Mouse (Mus musculus): ENCODE measurements around the gene Hadhb.

Gene Hadhb

DNA sequence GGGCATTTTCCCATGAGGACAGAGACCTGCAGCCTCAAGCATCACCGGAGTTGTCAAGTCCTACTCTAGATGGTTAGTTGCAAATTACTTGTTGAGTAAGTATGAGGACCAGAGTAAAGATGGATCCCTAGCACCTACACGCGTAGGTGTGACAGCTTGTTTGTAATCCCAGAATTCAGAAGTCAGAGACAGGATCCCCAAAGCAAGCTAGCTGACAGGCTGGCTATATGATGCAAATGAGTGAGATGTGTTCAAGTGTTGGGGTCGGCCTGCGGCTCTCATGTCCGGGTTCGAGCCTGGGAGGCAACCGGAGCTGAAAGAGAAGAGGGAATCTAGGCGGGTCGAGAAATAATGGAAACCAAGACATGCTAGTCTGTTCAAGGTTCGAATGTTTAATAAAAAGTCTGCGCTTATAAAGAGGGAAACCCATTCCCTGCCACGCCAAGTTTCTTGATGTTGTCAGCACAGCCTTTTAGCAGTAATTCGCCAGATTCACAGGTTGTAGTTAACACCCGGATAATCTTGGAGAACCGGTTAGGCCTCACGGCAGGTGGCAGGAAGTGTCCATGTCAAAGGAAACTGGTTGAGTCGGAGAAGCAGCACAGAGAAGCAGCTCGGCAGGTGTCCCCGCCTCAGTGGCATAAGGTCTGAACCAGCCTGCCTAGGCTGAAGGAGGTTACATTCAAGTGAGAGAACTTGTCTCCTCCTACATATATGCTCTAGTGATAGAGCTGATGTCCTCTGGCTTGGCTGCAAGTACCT is 18.1 kb downstream of the Hadhb start:
- in situ Hi-C loops (cut with MboI, MseI): no loop called here

DNA sequence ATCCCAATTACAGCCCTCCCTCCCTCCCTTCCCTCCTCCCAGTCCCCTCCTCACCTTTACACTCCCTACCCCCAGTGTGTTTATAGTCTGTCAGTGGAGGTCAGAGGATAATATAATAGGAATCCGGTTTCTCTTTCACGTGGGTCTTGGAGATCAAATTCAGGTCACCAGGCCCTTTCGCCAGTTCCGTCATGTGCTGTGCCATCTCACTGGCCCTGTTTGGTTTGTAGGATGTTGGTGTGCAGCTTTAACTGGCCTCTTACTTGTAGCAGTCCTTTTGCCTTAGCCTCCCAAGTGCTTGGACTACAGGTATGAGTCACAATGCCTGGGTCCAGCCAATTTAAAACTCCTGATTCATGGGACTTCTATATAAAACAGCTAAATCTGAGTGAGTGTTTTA is 20.8 kb downstream of the Hadhb start:
- in situ Hi-C loops (cut with MboI, MseI): no loop called here

DNA sequence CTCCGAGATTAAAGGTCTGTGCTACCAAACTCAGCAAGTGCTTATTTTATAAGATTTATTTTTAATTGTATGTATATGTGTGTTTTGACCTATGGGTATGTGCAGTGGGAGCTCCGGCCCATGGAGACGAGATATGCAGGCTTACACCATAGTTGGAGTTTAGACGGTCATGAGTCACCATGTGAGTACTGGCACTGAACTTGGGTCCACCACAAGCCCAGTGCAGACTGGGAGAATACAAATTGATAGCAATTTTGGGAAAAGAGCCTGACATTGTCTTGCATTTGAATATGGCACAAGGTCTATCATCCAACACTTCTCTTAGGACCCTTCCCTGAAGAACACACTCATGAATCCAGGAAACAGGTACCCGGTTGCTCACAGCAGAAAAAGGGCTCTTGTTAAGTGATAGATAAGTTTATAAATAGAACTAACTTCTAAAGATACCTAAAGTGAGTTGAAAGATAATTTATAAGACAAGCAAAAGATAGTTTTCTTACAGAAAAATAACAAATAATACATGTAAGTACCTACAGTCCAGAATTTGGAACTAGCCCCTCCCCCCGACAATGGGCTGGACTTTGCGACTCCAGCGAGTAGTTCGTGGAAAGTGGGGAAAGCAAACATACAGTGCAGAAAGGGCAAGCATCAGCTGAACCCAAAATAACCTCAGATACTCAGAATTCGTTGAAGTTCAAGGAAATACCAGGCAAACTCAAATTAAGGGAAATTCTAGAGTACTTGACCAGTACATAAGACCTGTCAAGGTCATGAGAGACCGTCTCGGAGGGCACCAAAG is 32.8 kb downstream of the Hadhb start:
- in situ Hi-C loops (cut with MboI, MseI): no loop called here

DNA sequence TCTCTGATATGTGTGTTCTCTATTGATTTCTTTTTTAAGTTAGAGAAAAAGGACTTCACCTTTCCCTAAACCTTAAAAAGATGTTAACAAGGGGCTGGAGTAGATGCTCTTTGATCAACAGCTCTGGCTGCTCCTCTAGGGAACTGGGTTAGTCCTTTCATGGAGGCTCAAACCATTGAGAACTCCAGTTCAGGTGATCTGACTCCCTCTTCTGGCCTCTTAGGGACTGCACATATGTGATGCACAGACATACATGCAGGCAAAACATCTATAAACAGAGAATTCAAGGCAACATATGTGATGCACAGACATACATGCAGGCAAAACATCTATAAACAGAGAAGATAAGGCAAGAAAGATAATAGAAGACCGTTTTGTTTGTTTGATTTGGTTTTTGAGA is 37.4 kb downstream of the Hadhb start:
- in situ Hi-C loops (cut with MboI, MseI): loop anchor here (10.0 kb wide), 1 partner anchor 378 kb away; no protein-coding TSS in a partner anchor

DNA sequence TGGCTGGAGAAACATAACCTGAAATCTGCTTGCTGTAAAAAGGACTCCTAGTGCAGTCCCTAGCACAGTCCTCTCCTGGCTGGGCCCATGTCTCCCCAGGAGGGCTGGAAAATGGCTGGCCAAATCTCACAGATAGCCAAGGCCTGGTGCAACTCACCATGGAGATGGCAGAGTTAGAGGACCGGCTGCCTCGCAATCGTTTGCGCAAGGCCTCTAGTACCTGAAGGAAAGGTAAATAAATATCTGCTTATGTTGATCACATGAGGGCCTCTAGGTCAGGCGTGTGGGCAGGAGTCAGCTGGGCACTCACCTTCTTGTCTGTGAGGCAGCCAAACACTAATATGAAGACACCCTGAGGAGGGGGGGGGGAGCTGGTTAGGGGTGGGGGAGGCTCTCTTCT is 40.3 kb downstream of the Hadhb start:
- in situ Hi-C loops (cut with MboI, MseI): loop anchor here (5.0 to 10.0 kb wide), 2 partner anchors 292 to 381 kb away; no protein-coding TSS in a partner anchor

DNA sequence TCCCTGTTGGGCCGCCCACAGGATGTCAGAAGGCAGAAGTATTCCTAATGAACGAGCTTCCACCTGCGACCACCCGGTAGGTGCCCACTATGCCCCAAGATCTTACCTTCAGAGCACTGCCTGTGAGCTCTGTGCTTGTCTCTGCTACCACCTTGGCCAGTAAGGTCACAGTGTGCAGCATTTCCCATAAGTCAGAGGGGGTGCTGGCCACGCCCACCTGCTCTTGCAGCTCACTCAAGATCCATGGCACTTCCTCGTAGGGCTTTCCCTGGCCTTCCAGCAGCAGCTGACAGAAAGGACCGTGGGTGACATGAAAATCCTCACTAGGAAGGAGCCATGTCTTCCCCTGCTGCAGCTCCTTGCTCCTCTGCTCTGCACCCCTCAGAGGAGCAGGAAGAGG is 43.2 kb downstream of the Hadhb start:
- in situ Hi-C loops (cut with MboI, MseI): loop anchor here (5.0 to 10.0 kb wide), 2 partner anchors 289 to 383 kb away; no protein-coding TSS in a partner anchor

DNA sequence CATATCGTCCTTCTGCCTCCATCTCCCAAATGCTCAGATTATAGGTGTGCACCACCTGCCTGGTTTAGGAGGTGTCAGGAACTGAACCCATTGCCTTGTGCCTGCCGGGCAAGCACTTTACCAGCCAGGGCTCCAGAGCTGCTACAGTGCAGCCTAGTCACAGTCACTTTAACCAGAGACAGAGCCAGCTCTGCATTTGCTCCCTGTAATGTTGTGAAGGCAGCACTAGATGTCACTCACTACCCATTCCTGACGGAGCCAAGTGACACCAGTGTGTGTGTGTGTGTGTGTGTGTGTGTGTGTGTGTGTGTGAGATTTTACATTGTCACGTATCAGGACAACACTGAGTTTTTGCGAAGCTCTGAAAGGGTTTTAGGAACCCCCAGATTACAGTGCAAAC is 46.5 kb downstream of the Hadhb start:
- in situ Hi-C loops (cut with MboI, MseI): no loop called here

DNA sequence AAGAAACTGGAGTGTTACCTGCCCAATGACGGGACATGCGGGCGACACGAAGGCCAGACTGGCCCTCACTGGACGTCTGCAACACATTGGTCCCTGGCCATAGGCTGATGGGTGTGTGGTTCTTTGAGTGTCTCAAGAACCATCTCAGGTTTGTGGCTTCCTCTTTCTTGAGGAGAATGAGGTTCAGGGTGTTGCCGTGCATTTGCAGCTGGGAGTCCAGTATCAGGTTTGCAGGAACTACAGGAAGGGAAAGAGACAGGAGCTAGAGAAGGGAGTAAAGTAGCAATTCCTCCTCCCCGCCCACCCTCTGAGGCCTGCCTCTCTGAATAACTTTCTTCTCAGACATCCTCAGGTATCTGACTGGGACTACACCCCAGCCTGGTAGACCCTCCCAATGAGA is 47.2 kb downstream of the Hadhb start:
- in situ Hi-C loops (cut with MboI, MseI): no loop called here

DNA sequence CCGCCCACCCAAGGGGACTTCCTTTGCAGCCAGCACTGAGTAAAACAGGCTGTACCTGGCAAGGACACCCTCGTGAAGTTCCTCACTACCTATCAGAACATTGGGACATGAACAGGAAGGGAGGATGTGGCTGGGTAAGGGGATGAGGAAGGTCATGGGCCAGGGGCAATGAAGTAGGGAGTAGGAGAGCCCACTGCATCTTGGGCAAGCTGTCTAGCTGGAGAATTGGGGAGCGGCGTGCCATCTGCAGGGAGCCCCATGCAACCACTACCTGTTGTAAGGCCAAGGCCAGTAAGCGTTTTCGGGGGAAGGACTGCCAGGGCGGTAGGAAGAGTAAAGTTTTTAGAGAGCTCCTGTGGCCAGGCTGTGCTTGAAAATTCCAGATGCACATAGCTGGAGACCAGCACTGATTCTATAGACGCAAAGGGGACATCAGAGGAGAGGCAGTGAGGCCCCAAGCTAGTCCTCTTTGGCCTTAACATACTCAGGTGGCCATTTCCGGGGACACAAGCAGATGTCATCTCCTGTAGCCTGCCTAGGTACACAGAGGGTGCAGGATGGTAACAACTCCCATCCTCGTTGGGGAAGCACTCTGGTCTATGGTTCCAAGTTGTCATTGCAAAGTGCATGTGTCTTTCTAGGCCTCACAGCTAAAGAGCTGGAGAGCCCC is 48.3 kb downstream of the Hadhb start:
- in situ Hi-C loops (cut with MboI, MseI): no loop called here

DNA sequence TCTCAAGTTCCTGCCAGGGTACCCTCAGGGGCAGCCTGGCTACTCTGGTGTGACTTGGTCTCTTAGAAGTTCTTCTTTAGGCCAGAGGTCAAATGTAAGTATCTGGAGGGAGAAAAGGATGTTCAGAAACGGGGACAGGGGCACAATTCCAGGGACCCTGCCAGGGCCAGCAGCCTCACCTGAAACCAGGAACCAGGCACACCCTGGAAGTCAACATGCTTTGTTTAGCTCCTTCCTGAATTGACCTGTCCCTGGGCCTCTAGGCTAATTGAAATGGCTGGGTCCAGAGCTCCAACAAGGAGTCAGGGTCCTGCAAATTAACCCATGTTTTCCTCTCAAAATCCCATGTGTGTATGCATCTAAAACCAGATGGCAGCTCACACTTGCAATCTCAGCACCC is 49.4 kb downstream of the Hadhb start:
- in situ Hi-C loops (cut with MboI, MseI): no loop called here

DNA sequence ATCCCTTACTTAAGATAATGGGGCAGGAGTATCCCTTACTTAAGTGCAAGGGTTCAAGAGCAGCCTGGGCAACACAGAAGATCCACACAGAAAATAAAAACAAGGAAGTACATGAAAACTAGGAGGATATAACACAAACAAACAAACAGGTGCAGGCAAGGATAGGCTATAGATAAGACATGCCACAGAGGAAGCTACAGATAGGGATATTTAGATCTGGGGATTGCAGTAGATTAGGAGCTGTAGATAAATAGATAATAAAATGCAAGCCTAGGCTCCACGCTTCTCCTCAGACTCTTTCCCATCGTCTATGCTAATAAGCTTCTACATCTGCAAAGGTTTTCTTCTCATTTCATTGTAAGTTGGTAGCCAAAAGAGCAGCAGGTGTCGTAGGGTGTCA is 50.0 kb downstream of the Hadhb start:
- in situ Hi-C loops (cut with MboI, MseI): no loop called here

DNA sequence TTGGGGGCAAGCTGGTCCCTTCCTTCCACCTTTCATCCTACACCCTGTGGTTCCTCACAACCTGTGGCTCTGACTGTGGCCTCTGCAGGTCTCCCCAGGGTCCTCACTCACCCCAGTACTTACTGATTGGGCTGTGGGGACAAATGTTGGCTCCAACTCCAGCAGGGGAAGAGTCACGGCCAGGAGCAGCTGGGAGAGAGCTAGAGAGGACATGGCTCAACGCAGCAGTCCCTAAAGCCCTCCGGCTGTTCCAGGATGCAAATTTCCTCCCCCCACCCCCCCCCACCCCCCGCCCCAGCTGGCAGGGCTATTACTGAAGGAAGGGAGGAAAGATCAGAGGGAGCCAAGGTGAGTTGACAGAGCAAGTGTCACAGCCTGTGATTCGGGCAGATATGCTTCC is 50.4 kb downstream of the Hadhb start, which contains the start of gene Adgrf3:
TSS of gene Adgrf3 (minus strand) at position 230 of the 400 bp plus-strand sequence.
- in situ Hi-C loops (cut with MboI, MseI): no loop called here

DNA sequence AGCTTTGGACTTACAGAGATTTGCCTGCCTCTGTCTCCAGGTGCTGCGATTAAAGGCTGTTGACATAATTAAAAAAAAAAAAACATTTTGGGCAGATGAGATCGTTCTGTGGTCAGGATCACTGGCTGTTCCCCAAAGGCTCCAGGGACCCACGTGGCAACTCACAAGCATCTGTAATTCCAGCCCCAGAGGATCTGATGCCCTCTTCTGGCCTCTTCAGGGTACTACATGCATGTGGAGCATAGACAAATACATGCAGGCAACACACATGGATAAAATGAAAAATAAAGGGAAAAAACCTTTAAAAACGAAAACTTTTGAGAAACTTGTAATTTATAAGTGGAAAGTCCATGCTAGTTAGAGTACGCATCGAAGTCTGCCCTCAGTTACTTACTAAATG is 52.2 kb downstream of the Hadhb start:
- in situ Hi-C loops (cut with MboI, MseI): no loop called here

DNA sequence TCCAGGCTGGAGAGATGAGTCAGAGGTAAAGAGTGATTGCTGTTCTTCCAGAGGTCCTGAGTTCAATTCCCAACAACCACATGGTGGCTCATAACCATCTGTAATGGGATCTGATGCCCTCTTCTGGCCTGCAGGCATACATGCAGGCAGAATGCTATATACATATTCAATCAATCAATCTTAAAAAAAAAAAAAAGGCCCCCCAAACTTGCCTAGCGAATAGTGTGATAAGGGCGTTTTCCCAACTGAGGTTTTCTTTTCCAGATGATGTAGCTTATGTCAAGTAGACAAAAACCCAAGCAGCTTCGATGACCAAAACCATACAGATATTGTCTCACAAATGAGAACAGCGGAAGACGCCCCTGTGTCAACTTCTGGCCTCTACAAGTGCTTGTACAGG is 55.7 kb downstream of the Hadhb start:
- in situ Hi-C loops (cut with MboI, MseI): loop anchor here (5.0 kb wide), 2 partner anchors 67 to 132 kb away; no protein-coding TSS in a partner anchor

DNA sequence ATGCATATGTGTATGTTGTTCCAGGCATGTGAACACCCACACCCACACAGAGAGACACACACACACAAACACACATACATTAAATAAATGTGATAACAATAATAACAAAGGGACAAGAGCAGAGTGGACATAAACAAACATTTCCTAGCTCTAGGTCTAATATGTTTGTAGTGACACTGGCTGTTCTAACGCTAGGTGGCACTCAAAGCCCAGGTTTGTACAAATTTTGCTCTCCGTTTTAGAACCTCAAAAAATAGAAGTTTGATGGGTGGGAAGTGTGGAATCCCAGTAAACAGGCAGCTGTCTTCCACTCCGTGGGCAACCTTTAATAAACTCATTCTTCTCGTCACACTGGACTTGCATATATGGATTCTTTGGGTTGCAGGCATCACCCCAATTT is 59.8 kb downstream of the Hadhb start:
- in situ Hi-C loops (cut with MboI, MseI): loop anchor here (5.0 kb wide), 2 partner anchors 62 to 127 kb away; no protein-coding TSS in a partner anchor

DNA sequence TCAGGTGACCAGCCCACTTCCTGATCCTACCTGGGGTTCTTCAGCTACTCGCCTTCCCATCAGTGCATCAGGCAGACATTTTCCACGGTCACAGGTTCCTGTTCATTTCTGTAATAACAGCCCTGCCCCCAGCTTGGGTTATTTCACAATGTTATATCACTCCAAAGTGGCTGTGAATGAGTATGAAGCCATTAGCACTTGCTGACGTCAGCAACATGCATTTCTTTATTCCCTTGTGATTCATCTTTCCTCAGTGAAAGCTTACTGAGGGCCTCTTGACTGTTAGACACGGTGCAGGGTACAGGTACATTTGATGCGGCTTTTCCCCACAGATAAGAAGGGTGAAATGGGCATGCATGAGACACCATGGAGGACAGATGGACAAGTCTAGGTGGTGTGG is 60.9 kb downstream of the Hadhb start:
- in situ Hi-C loops (cut with MboI, MseI): no loop called here

DNA sequence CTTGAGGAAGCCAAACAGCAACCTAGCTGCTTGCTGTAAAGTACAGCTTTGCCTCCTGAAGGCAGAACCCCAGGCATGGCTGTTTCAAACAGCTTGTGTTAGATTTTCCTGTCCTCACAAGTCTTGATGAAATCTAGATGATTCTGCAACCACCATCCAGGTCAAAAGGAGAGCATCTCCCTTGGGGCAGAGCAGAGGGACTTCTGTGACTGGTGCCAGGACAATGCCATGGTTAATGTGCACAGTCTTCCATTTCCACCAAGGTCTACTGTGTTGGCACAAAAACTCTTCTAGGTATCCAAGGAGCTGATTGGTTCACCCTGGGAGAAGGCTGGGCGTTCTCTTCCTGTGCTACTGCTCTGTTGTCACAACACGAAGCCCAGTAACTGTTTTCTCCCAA is 64.7 kb downstream of the Hadhb start:
- in situ Hi-C loops (cut with MboI, MseI): no loop called here

DNA sequence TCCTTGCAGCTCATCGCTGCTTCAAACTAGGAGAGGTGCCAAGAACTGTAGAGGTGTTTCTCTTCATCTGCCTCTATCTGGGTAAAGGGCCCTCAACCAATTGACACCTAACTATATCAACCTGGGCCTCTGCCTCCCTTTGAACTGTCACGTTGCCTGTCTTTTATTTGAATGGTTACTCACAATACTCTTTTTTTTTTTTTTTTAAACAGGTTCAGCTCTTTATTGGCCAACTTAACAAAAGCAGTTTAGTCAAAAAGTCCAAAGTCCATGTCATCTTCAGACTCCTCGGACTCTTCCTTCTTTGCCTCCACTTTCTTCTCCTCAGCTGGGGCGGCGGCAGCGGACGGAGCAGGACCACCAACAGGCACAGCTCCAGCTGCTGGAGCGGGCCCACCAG is 65.6 kb downstream of the Hadhb start:
- in situ Hi-C loops (cut with MboI, MseI): no loop called here

DNA sequence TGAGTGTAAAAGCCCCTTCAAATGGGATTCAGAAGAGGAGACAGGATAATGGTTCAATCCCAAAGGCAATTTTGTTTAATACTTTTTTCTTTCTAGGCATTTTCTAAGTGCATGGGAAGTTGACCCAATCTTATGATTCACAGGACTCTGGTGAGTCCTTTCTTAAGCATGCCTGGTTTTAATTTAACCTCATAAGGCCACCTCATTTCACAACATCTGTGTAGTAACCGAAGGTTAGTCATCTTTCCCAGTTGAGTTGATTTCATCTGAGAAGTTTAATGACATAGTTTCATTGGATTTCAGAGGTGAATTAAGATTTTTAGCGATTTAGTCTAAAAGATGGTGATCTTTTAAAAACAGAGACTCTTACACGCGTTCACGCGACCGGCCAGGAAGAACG is 67.6 kb downstream of the Hadhb start:
- in situ Hi-C loops (cut with MboI, MseI): no loop called here

DNA sequence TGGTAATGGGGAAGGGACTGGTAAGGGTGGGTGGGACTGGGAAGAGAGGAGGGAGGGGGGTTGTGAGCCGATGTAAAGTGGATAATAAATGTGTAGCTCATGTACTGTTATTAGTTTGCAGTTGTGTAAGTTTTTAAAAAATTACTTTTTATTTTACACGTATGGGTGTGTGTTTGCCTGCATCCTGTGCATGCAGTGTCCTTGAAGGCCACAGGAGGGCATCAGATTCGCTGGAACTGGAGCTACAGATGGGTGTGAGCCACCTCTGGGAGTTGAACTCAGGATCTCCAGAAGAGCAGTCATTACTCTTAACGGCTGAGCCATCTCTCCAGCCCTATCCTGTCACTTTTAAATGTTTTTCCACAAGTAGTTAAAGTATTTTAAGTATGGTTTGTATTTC is 75.9 kb downstream of the Hadhb start:
- in situ Hi-C loops (cut with MboI, MseI): loop anchor here (25.0 kb wide), 1 partner anchor 431 kb away; the partner anchor contains the start of gene Cenpa

DNA sequence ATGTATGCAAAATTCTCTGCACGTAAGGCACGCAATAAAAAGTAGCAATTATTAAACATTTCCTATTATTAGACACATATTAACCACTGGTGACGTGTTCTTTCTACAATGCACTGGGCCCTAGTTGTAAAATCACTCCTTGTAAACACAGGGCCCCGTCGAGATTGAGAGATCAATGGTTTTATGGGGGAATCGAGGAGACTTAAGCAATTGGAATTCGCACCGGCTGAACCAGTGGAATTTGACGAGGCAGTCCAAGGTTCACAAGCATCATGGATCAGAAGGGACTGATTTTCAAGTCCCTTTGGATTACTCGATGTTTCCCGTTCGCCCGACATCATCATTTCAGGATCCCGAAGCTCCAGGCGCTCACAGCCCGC is 76.8 kb downstream of the Hadhb start:
- in situ Hi-C loops (cut with MboI, MseI): loop anchor here (25.0 kb wide), 1 partner anchor 430 kb away; the partner anchor contains the start of gene Cenpa
